Mouse (Mus musculus) spleen, adult 10 weeks (tissue): ENCODE data around the gene Izumo1. TPM values are rescaled to one million over a fixed set of nuclear protein-coding genes. Genes with fewer than 3 reads are reported as not detected.

Source experiments
- polyA plus RNA-seq: library from polyadenylated mRNA; stranded (reverse); fragments of 350-450 nt; fragmentation: Illumina TruSeq; extraction: RNeasy Lipid Tissue Mini Kit (QIAGEN cat#74804); gene quantifications from one replicate; pipeline ENCODE4 v1.2.3, GENCODE M21; 2015; ENCODE audit warnings: low replicate concordance; ENCODE audit not compliant: insufficient read depth

Izumo1 gene
- 0.46 TPM for polyA plus RNA-seq

GRCm38 (mm10) chr7:45621443-45621842 is at the start of gene Izumo1:
TSS of gene Izumo1 (plus strand) at chr7:45621811.

GRCm38 (mm10) chr7:45617042-45617695 is 4.4 kb upstream of the Izumo1 start, which contains the start of gene Fut1:
TSS of gene Fut1 (plus strand) at chr7:45617289.

GRCm38 (mm10) chr7:45627261-45627660 is 5.7 kb downstream of the Izumo1 start, which contains the start of gene Rasip1:
TSS of gene Rasip1 (plus strand) at chr7:45627488.

GRCm38 (mm10) chr7:45639561-45640027 is 18.0 kb downstream of the Izumo1 start, which contains the start of gene Mamstr:
TSS of gene Mamstr (plus strand) at chr7:45639977.

GRCm38 (mm10) chr7:45666161-45666560 is 44.5 kb downstream of the Izumo1 start, which contains the start of gene Fut2:
TSS of gene Fut2 (minus strand) at chr7:45666394.

Other genes with a start within 250 kb of the Izumo1 start
- gene Snrnp70, start 226.1 kb upstream of the Izumo1 start, polyA plus RNA-seq, result 639 TPM
- not detected for gene Kcna7, start 216.2 kb upstream of the Izumo1 start, polyA plus RNA-seq
- not detected for gene Ntf5, start 208.1 kb upstream of the Izumo1 start, polyA plus RNA-seq
- not detected for gene Lhb, start 201.0 kb upstream of the Izumo1 start, polyA plus RNA-seq
- gene Gys1, start 187.0 kb upstream of the Izumo1 start, polyA plus RNA-seq, result 7.5 TPM
- 12.1 TPM for gene Ruvbl2, start 183.7 kb upstream of the Izumo1 start, polyA plus RNA-seq
- 761 TPM for gene Ftl1, start 161.9 kb upstream of the Izumo1 start, polyA plus RNA-seq
- gene Bax, start 154.9 kb upstream of the Izumo1 start, polyA plus RNA-seq, result 41.1 TPM
- 0.11 TPM for gene Tulp2, start 139.9 kb upstream of the Izumo1 start, polyA plus RNA-seq
- gene Gm45808, start 135.0 kb upstream of the Izumo1 start, polyA plus RNA-seq, result not detected
- 6.0 TPM for gene Dhdh, start 133.0 kb upstream of the Izumo1 start, polyA plus RNA-seq
- 82.9 TPM for gene Nucb1, start 111.4 kb upstream of the Izumo1 start, polyA plus RNA-seq
- gene Ppp1r15a, start 95.5 kb upstream of the Izumo1 start, polyA plus RNA-seq, result 28.5 TPM
- 3.0 TPM for gene Plekha4, start 95.5 kb upstream of the Izumo1 start, polyA plus RNA-seq
- 0.86 TPM for gene Hsd17b14, start 66.9 kb upstream of the Izumo1 start, polyA plus RNA-seq
- gene Bcat2, start 51.7 kb upstream of the Izumo1 start, polyA plus RNA-seq, result 27.9 TPM
- not detected for gene Fgf21, start 6.3 kb upstream of the Izumo1 start, polyA plus RNA-seq
- 0.51 TPM for gene Fut1, start 4.5 kb upstream of the Izumo1 start, polyA plus RNA-seq
- 2.6 TPM for gene Rasip1, start 5.7 kb downstream of the Izumo1 start, polyA plus RNA-seq
- 1.0 TPM for gene Mamstr, start 18.2 kb downstream of the Izumo1 start, polyA plus RNA-seq
- not detected for gene Fut2, start 44.6 kb downstream of the Izumo1 start, polyA plus RNA-seq
- gene Ntn5, start 62.2 kb downstream of the Izumo1 start, polyA plus RNA-seq, result not detected
- gene Sec1, start 72.6 kb downstream of the Izumo1 start, polyA plus RNA-seq, result 0.12 TPM
- gene Car11, start 78.0 kb downstream of the Izumo1 start, polyA plus RNA-seq, result 0.83 TPM
- 14.8 TPM for gene Dbp, start 83.3 kb downstream of the Izumo1 start, polyA plus RNA-seq
- gene Rpl18, start 93.6 kb downstream of the Izumo1 start, polyA plus RNA-seq, result 565 TPM
- 5.7 TPM for gene Sphk2, start 96.2 kb downstream of the Izumo1 start, polyA plus RNA-seq
- gene Fam83e, start 99.4 kb downstream of the Izumo1 start, polyA plus RNA-seq, result 0.17 TPM
- gene Spaca4, start 104.0 kb downstream of the Izumo1 start, polyA plus RNA-seq, result not detected
- gene Lmtk3, start 161.9 kb downstream of the Izumo1 start, polyA plus RNA-seq, result not detected
- gene Sult2b1, start 162.9 kb downstream of the Izumo1 start, polyA plus RNA-seq, result 0.25 TPM
- gene Cyth2, start 192.8 kb downstream of the Izumo1 start, polyA plus RNA-seq, result 52.5 TPM
- not detected for gene Kcnj14, start 203.0 kb downstream of the Izumo1 start, polyA plus RNA-seq
- 9.6 TPM for gene Grwd1, start 209.1 kb downstream of the Izumo1 start, polyA plus RNA-seq